Mouse (Mus musculus) kidney, embryonic 14.5 days (tissue): Measurements from ENCODE around the gene Hist1h2ah. TPM values are rescaled to one million over a fixed set of nuclear protein-coding genes. Genes with fewer than 3 reads are reported as not detected.

ENCODE experiments used
- ATAC-seq: fragments of 200-750 bp; cut with Nextera tagmentation; 2 replicates; pipeline ENCODE4 v1.8.0; 2017; ENCODE audit warnings: moderate number of reproducible peaks, mild to moderate bottlenecking, moderate TSS enrichment, moderate library complexity; ENCODE audit not compliant: low FRiP score, low TSS enrichment
- H3K27ac ChIP-seq: fragments of 300-500 bp; sonication (generic); 2 replicates; pipeline ENCODE4 v1.5.1; 2014; ENCODE audit warnings: low read depth, mild to moderate bottlenecking, low read length, moderate library complexity, mixed read lengths
- H3K27me3 ChIP-seq: fragments of 300-500 bp; sonication (generic); 2 replicates; pipeline ENCODE4 v1.6.1; 2014; ENCODE audit warnings: mild to moderate bottlenecking, low read length; ENCODE audit not compliant: control insufficient read depth, insufficient read depth
- H3K36me3 ChIP-seq: fragments of 300-500 bp; sonication (generic); 2 replicates; pipeline ENCODE4 v1.6.1; 2014; ENCODE audit warnings: low read length, mixed read lengths; ENCODE audit not compliant: control insufficient read depth, insufficient read depth
- H3K4me1 ChIP-seq: fragments of 300-500 bp; sonication (generic); 2 replicates; pipeline ENCODE4 v1.6.1; 2014; ENCODE audit warnings: low read length, mixed read lengths; ENCODE audit not compliant: control insufficient read depth, insufficient read depth
- H3K4me2 ChIP-seq: fragments of 300-500 bp; sonication (generic); replicated peaks from 2 replicates; pipeline ENCODE4 v1.6.1; 2014; ENCODE audit warnings: low read depth, mild to moderate bottlenecking, low read length
- H3K4me3 ChIP-seq: fragments of 300-500 bp; sonication (generic); 2 replicates; pipeline ENCODE4 v1.5.1; 2014; ENCODE audit warnings: mild to moderate bottlenecking, low read length
- H3K9ac ChIP-seq: fragments of 300-500 bp; sonication (generic); 2 replicates; pipeline ENCODE4 v1.6.1; 2014; ENCODE audit warnings: low read depth, mild to moderate bottlenecking, low read length, moderate library complexity
- H3K9me3 ChIP-seq: fragments of 300-500 bp; sonication (generic); 2 replicates; pipeline ENCODE4 v1.6.1; 2016; ENCODE audit warnings: low read length; ENCODE audit not compliant: control insufficient read depth
- WGBS: fragments of 180-500 bp; shearing (Covaris S2); extraction: QIAGEN DNeasy Blood & Tissue Kit; methylation state at CpG from one replicate; pipeline ENCODE4 v1.1.7; 2014; 5-methylcytosine and 5-hydroxymethylcytosine counted together
- polyA plus RNA-seq: library from polyadenylated mRNA; unstranded; fragments of >200 nt; fragmentation: Nextera tagmentation; extraction: Ambion mirVana; gene quantifications from 2 replicates; pipeline ENCODE4 v1.2.1, GENCODE M21; 2014

Gene Hist1h2ah
- polyA plus RNA-seq, 1 experiment from 2014 or later = 14.9 TPM

DNA sequence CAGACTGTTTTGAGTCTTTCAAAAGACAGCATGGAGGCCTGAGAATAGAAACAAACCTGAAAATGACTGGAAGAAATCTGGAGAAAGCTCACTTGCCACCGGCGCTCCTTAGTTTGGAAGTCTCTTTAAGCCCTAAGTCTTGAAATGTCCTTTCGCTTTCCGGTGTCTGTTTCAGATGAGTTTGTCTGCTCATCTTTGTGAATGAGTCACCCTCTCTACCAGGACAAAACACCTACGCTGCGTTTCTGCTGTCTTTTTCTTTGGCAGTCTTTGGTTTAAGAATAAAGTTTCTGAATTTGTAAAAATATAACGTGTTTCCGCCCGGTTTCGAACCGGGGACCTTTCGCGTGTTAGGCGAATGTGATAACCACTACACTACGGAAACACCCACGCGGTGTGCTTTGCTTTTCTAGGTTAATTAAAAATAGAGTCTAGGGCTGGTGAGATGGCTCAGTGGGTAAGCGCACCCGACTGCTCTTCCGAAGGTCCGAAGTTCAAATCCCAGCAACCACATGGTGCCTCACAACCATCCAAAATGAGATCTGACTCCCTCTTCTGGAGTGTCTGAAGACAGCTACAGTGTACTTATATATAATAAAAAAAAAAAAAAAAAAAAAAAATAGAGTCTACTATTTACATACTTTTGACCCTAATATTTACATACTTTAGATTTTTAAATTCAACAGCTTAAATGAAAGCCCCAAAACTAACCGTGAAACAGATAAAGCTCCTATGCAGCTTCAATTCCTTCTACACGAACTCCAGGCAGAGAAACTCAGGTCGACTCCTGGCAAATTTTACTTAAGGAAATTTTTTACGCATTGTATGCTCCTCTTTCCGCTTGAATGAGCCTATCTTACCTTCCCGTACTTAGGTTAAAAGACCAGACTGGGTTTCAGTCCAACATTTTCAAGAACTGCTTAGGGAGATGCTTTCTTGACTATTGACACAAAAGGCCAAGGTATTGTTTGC is 19.6 kb downstream of the Hist1h2ah start:
- peak; percentile 83 for ATAC-seq
- no peak overlapping the region for H3K27ac ChIP-seq
- WGBS = 16% methylated on average over 27 of the region's 27 CpGs
- no peaks in the 10 kb centered on the region for H3K36me3 ChIP-seq
- no peak overlapping the region for H3K9ac ChIP-seq
- H3K4me2 ChIP-seq = no peak overlapping the region
- peaks cover 53% of the 10 kb centered on the region for H3K27me3 ChIP-seq
- H3K4me1 ChIP-seq = no peaks in the 10 kb centered on the region; the same call in 1 of the 2 replicates
- H3K9me3 ChIP-seq = no peaks in the 10 kb centered on the region
- H3K4me3 ChIP-seq = peak overlapping the region; percentile 8; the same call in 1 of the 2 replicates

DNA sequence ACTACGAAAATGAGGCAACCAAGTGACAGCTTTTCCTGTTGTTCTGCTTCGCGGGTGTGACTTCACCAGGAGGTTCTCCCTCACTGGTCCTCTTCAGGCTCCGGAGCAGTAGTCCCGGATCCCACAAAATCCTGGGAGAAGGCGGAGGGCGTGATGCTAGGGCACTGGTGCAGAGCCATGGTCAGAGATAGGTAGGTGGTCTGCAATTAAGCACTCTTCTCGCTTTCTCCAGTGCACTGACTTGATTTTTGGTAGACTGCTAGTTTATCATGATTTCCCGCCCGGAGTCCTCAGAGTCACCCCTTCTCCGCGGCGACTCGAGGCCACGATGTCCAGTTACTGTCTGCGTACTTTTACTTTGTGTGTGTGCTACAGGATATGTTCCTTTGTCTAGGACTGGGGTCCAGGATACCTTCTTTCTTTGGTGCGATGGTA is 20.9 kb downstream of the Hist1h2ah start:
- H3K4me2 ChIP-seq = peak overlapping the region; percentile 10
- H3K4me3 ChIP-seq = peak overlapping the region; percentile 19
- 0 out of 2 replicates have a peak, but pooled peaks have one; percentile 26 for ATAC-seq
- no peaks in the 10 kb centered on the region; the same call in 1 of the 2 replicates for H3K4me1 ChIP-seq
- no peaks in the 10 kb centered on the region for H3K36me3 ChIP-seq
- 12% methylated on average over 17 of the region's 17 CpGs for WGBS
- peaks cover 67% of the 10 kb centered on the region for H3K27me3 ChIP-seq
- H3K9me3 ChIP-seq = no peaks in the 10 kb centered on the region
- no peak overlapping the region for H3K9ac ChIP-seq
- H3K27ac ChIP-seq = no peak overlapping the region

DNA sequence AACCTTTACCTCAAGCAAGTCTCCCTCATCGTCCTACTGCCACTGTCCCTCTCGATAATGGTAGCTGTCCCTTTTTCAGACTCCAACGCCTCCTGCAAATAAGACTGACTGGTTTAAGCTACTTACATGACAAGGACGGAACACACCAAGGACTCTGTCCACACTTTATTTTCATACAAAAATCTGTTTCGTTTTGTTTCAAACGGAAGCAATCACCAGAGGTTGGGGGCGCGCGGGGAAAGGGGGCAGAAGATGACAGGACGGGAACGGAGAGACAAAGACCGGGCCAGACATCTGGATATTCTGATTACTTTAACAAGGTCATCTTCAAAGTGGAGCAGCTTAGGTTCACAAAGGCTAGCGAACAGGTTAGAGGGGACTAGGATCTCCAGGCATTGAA is 21.7 kb downstream of the Hist1h2ah start:
- Histone ChIP-seq H3K4me2 (no peak overlapping the region), H3K4me1 (no peaks in the 10 kb centered on the region; the same call in 1 of the 2 replicates), H3K36me3 (no peaks in the 10 kb centered on the region), H3K9me3 (no peaks in the 10 kb centered on the region), H3K9ac (no peak overlapping the region), H3K27ac (no peak overlapping the region), H3K27me3 (peaks cover 70% of the 10 kb centered on the region), H3K4me3 (peak overlapping the region; percentile 9; the same call in 1 of the 2 replicates)
- 15% methylated on average over 13 of the region's 13 CpGs for WGBS
- no peak for ATAC-seq

DNA sequence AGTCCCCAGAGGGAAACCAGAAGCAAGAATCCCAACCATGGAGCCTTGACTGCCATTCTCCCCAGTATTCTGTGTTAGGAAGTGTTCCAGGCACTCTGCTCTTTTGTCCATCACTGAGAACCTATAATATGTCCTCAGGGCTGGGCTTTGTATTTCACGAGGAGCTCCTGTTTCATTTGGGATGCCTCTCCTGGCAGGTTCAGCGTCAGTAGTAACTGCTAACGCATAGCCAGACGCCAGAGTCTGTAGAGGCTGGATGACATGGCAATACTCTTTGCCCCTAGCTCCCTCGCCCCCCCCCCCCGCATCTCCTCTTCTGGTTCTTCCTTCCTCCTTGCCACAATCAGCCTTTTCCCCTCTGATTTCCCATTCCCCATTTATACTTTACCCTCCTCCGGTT is 25.7 kb downstream of the Hist1h2ah start, which contains the start of gene Prss16:
TSS of gene Prss16 (minus strand) at position 101 of the 400 bp plus-strand sequence.
- Histone ChIP-seq H3K36me3 (no peaks in the 10 kb centered on the region), H3K4me3 (no peak within 1 kb of the TSS), H3K27ac (no peak within 1 kb of the TSS), H3K9me3 (no peaks in the 10 kb centered on the region), H3K27me3 (peaks cover 84% of the 10 kb centered on the region), H3K9ac (no peak within 1 kb of the TSS), H3K4me1 (peaks cover 8% of the 10 kb centered on the region), H3K4me2 (no peak within 1 kb of the TSS)
- no peak for ATAC-seq
- WGBS = 28% methylated on average over 6 of the region's 7 CpGs

DNA sequence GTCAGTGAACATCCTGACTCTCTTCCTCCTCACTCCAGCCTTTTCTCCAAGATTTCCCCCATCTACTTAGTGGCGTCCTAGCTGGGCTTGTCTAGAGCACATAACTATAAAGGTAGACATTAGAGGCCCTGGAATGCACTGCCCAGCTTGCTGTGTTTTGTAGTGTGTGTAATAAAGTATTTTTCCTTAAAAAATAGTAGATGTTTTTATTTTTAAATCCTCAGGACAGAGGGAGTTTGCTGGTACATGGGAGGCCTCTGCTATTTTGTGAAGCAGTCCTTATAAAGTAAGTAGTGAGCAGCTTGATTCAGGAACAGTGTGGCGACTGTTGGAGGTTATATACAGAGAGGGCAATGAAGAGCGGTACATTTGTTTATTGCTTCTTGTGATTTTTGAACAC is 26.7 kb downstream of the Hist1h2ah start:
- peaks cover 8% of the 10 kb centered on the region for H3K4me1 ChIP-seq
- no peak for ATAC-seq
- H3K9me3 ChIP-seq = no peaks in the 10 kb centered on the region
- 73% methylated on average over 3 of the region's 3 CpGs for WGBS
- no peak overlapping the region for H3K4me3 ChIP-seq
- H3K27me3 ChIP-seq = peaks cover 88% of the 10 kb centered on the region
- no peak overlapping the region for H3K4me2 ChIP-seq
- H3K27ac ChIP-seq = no peak overlapping the region
- H3K9ac ChIP-seq = no peak overlapping the region
- no peaks in the 10 kb centered on the region for H3K36me3 ChIP-seq

DNA sequence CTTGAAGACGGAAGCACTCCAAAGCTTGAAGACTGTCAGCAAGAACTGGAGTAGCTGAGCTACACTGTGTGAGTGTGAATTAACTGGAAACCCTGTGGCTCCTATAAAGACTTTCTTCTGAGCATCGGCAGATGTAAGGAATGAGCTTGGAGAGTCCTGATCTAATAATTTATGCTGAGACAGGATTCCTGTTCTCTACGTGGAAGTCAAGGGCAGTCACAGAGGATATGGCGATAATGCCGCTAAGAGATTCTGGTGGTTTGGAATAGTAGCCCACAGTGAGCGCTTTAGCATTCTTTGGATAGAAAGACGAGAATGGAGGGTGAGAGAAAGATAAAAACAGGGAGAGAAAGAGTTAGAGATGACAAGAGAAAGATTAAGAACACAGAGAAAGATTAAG is 27.5 kb downstream of the Hist1h2ah start:
- H3K27me3 ChIP-seq = peaks cover 92% of the 10 kb centered on the region
- H3K36me3 ChIP-seq = no peaks in the 10 kb centered on the region
- no peak for ATAC-seq
- no peak overlapping the region for H3K9ac ChIP-seq
- WGBS = 47% methylated on average over 7 of the region's 7 CpGs
- H3K27ac ChIP-seq = no peak overlapping the region
- H3K9me3 ChIP-seq = no peaks in the 10 kb centered on the region
- no peak overlapping the region for H3K4me3 ChIP-seq
- no peak overlapping the region for H3K4me2 ChIP-seq
- peaks cover 8% of the 10 kb centered on the region for H3K4me1 ChIP-seq

DNA sequence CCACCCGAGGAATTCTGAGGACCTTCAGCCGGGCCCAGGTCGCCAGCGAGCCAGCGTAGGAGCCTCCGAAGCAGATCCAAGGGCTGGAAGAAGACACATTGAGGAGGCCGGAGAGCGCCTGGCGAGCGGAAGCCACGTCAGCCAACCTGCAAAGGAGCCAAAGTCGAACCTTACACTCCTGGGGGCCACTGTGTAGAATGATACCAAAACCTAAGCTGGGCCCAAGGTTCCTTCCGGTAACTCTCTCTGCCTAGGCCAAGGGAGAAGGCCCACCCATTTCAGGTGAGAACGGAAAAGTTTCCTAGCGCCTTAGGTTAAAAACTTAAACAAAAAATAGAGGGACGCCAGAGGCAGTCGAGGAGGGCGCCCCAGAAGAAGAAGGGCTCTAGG is 28.3 kb downstream of the Hist1h2ah start:
- Histone ChIP-seq H3K4me1 (peaks cover 8% of the 10 kb centered on the region), H3K9me3 (no peaks in the 10 kb centered on the region), H3K27ac (no peak overlapping the region), H3K4me3 (peak overlapping the region; percentile 60), H3K27me3 (peaks cover 92% of the 10 kb centered on the region), H3K4me2 (peak overlapping the region; percentile 94), H3K9ac (0 out of 2 replicates have a peak overlapping the region, but pooled peaks have one; percentile 28), H3K36me3 (no peaks in the 10 kb centered on the region)
- no peak for ATAC-seq
- WGBS = 3% methylated on average over 18 of the region's 18 CpGs

DNA sequence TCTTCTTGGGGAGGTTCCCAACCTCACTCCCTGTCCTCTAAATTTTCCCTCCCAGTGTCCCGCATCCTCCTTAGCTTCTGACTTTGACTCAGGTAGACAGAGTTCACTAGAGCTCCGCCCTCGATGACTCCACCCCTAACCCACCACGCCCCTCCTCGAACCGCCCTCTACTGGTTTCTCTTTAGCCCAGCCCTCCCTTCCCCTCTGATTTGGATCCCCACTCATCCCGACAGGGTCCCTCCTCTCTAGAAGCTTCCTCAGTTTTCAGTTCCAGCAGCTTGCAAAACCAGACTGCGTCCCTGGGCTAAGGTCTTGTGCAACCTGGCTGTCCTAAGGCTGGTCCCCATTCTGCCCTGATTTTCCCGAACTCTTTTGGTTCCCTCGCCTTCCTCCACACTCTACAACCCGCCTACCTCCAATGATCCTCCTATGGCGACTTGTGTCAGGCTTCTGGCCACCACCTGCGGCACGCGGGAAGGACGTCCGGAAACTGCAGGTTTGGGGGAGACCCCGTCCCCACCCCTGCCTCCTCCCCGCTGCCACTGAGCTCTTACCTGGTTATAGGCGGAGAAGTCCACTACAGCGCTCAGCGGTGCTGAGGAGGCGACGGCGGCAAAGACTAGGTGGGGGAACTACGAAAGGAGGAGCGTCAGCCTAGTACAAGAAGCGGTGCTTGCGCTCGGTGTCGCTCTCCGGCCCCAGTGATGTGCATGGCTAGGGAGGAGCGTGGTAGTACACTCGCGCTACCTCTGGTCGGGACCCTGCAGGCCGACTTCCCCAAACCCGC is 28.8 kb downstream of the Hist1h2ah start:
- H3K9ac ChIP-seq = 0 out of 2 replicates have a peak overlapping the region, but pooled peaks have one; percentile 28
- WGBS = under 1% methylated on average over 38 of the region's 38 CpGs

More for the DNA sequence above, 28.8 kb downstream of the Hist1h2ah start:
- peaks cover 8% of the 10 kb centered on the region for H3K4me1 ChIP-seq
- H3K27ac ChIP-seq = no peak overlapping the region
- H3K27me3 ChIP-seq = peaks cover 94% of the 10 kb centered on the region
- peak; percentile 90 for ATAC-seq
- H3K9me3 ChIP-seq = no peaks in the 10 kb centered on the region
- H3K4me2 ChIP-seq = peak overlapping the region; percentile 94
- H3K4me3 ChIP-seq = peak overlapping the region; percentile 60
- no peaks in the 10 kb centered on the region for H3K36me3 ChIP-seq
